Mouse (Mus musculus) kidney, adult 2 months (tissue): ENCODE results near the gene Cfap97d2. TPM values are rescaled to one million over a fixed set of nuclear protein-coding genes. Genes with fewer than 3 reads are reported as not detected.
"Not testable (repeated sequence)": the region's sequence is repeated elsewhere in the genome, so short reads cannot be mapped to it uniquely, and the experiment has no call there.

Experiments
- DNase-seq: peaks from one replicate; pipeline ENCODE4 v3.0.0; 2021
- H3K27ac ChIP-seq: fragments of 200-500 bp; 2 replicates; pipeline ENCODE4 v1.5.1; 2012; ENCODE audit warnings: low read depth, low read length, control low read depth, inconsistent platforms; ENCODE audit not compliant: insufficient read depth
- H3K27me3 ChIP-seq: fragments of 200-500 bp; replicated peaks from 2 replicates; pipeline ENCODE4 v1.6.1; 2012; ENCODE audit warnings: mild to moderate bottlenecking, moderate library complexity, low read length, inconsistent platforms; ENCODE audit not compliant: control insufficient read depth, insufficient read depth
- H3K36me3 ChIP-seq: fragments of 200-500 bp; 2 replicates; pipeline ENCODE4 v1.6.1; 2012; ENCODE audit warnings: mild to moderate bottlenecking, moderate library complexity, low read length, inconsistent platforms; ENCODE audit not compliant: control insufficient read depth, insufficient read depth
- H3K4me1 ChIP-seq: fragments of 200-500 bp; 2 replicates; pipeline ENCODE4 v1.6.1; 2011; ENCODE audit warnings: low read length; ENCODE audit not compliant: control insufficient read depth, insufficient read depth
- H3K4me3 ChIP-seq: fragments of 200-500 bp; 2 replicates; pipeline ENCODE4 v1.5.1; 2011; ENCODE audit warnings: mild to moderate bottlenecking, low read depth, low read length, control low read depth; ENCODE audit not compliant: insufficient read depth
- CTCF ChIP-seq: fragments of 200-500 bp; conservative IDR thresholded peaks from 2 replicates; pipeline ENCODE4 v1.5.1; 2011; ENCODE audit warnings: low read depth, mild to moderate bottlenecking, control low read depth, low read length, moderate library complexity, mixed read lengths; ENCODE audit not compliant: insufficient read depth, insufficient read length
- POLR2A ChIP-seq: fragments of 200-500 bp; IDR thresholded peaks from one replicate; pipeline ENCODE4 v1.6.1; 2011; ENCODE audit warnings: low read depth, low read length, control low read depth
- WGBS: fragments of 180-500 bp; shearing (Covaris S2); methylation state at CpG from one replicate; pipeline ENCODE4 v1.1.7; 2018; 5-methylcytosine and 5-hydroxymethylcytosine counted together
- polyA plus RNA-seq: library from polyadenylated mRNA; depleted of rRNA; stranded (reverse); fragments of >200 nt; gene quantifications from 2 replicates; pipeline ENCODE4 v1.2.3, GENCODE M21; 2012

The Cfap97d2 gene
- polyA plus RNA-seq, 1 experiment = not detected

- H3K36me3 ChIP-seq = no peaks in the 10 kb centered on the region
- DNase-seq = no peak
- no peaks in the 10 kb centered on the region for H3K4me1 ChIP-seq
- no peak overlapping the region for H3K4me3 ChIP-seq
- 85% methylated on average over 5 of the region's 5 CpGs for WGBS
- no peaks in the 10 kb centered on the region for H3K27me3 ChIP-seq
- no peak overlapping the region for H3K27ac ChIP-seq
- TF ChIP-seq CTCF = no peak
- TF ChIP-seq POLR2A = no peak
These were observed 1.2 kb downstream of the Cfap97d2 start for GRCm38 (mm10) chr8:13706918-13707317.

GRCm38 (mm10) chr8:13708514-13708913, 2.8 kb downstream of the Cfap97d2 start:
- TF ChIP-seq POLR2A (no peak), CTCF (no peak)
- Histone ChIP-seq H3K27ac (no peak overlapping the region), H3K27me3 (no peaks in the 10 kb centered on the region), H3K4me1 (no peaks in the 10 kb centered on the region), H3K36me3 (no peaks in the 10 kb centered on the region), H3K4me3 (no peak overlapping the region)
- WGBS = 92% methylated on average over 5 of the region's 5 CpGs
- DNase-seq = no peak

GRCm38 (mm10) chr8:13718980-13719379, 13.3 kb downstream of the Cfap97d2 start:
- no peak for DNase-seq
- Histone ChIP-seq H3K4me1 (no peaks in the 10 kb centered on the region), H3K27ac (no peak overlapping the region), H3K36me3 (no peaks in the 10 kb centered on the region), H3K27me3 (no peaks in the 10 kb centered on the region), H3K4me3 (no peak overlapping the region)
- TF ChIP-seq POLR2A (no peak), CTCF (no peak)
- 92% methylated on average over 8 of the region's 8 CpGs for WGBS

- Histone ChIP-seq H3K27ac (no peak overlapping the region), H3K4me1 (no peaks in the 10 kb centered on the region), H3K4me3 (no peak overlapping the region), H3K27me3 (no peaks in the 10 kb centered on the region), H3K36me3 (no peaks in the 10 kb centered on the region)
- TF ChIP-seq CTCF (peak; percentile 39), POLR2A (no peak)
- DNase-seq = peak; percentile 54
These were observed 20.0 kb downstream of the Cfap97d2 start for GRCm38 (mm10) chr8:13725722-13726121.

GRCm38 (mm10) chr8:13727469-13728094, 21.9 kb downstream of the Cfap97d2 start:
- Histone ChIP-seq H3K36me3 (no peaks in the 10 kb centered on the region), H3K27me3 (no peaks in the 10 kb centered on the region), H3K4me1 (no peaks in the 10 kb centered on the region), H3K27ac (no peak overlapping the region), H3K4me3 (no peak overlapping the region)
- 52% methylated on average over 10 of the region's 10 CpGs for WGBS
- TF ChIP-seq POLR2A (no peak), CTCF (no peak)
- DNase-seq = no peak

DNA sequence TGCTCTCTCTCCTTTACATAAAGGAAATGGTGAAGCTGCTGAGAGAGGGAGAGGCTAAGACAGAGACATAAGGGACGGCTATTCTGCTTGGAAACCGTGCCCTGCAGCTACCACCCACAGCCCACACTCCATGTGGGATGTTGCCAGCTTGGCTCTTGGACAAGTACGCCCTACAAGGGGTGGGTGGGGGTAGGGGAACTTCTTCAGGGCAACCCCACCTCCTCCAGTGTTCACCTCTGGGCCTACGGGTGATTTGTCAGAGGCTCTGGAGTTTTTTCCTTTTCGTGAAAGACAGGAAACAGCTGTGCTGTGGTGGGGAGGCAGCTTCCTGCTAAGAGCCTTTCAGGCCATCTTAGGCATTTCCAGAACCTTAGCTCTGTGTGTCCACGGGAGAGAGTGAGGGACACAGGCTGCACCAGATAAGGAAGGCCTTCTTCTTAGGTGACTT, 34.7 kb downstream of the Cfap97d2 start:
- Histone ChIP-seq H3K36me3 (no peaks in the 10 kb centered on the region), H3K4me3 (no peak overlapping the region), H3K27ac (peak overlapping the region; percentile 37; the same call in 1 of the 2 replicates), H3K27me3 (no peaks in the 10 kb centered on the region), H3K4me1 (no peaks in the 10 kb centered on the region)
- peak; percentile 65 for DNase-seq
- TF ChIP-seq POLR2A (no peak), CTCF (no peak)
- WGBS = 5% methylated on average over 6 of the region's 6 CpGs

- WGBS = 70% methylated on average over 7 of the region's 7 CpGs
- TF ChIP-seq CTCF (no peak), POLR2A (no peak)
These were observed 35.3 kb downstream of the Cfap97d2 start for GRCm38 (mm10) chr8:13740817-13741613.

GRCm38 (mm10) chr8:13746212-13746611, 40.5 kb downstream of the Cfap97d2 start:
- not testable (repeated sequence) for H3K27me3 ChIP-seq, H3K4me3 ChIP-seq, DNase-seq, H3K36me3 ChIP-seq, H3K4me1 ChIP-seq, H3K27ac ChIP-seq
- WGBS = 89% methylated on average over 5 of the region's 6 CpGs

More at GRCm38 (mm10) chr8:13740817-13741613, 35.3 kb downstream of the Cfap97d2 start:
- Histone ChIP-seq H3K4me3 (no peak overlapping the region), H3K27me3 (no peaks in the 10 kb centered on the region), H3K27ac (peak overlapping the region; percentile 37; the same call in 1 of the 2 replicates), H3K4me1 (no peaks in the 10 kb centered on the region), H3K36me3 (no peaks in the 10 kb centered on the region)
- DNase-seq = no peak
